Mouse (Mus musculus): ENCODE data around the gene Cd248. TPM values are rescaled to one million over a fixed set of nuclear protein-coding genes. Genes with fewer than 3 reads are reported as not detected.
"Not testable (repeated sequence)": the region's sequence is repeated elsewhere in the genome, so short reads cannot be mapped to it uniquely, and the experiment has no call there.

The Cd248 gene
- polyA plus RNA-seq, 1 experiment from 2014 or later, result 7.7 TPM

DNA sequence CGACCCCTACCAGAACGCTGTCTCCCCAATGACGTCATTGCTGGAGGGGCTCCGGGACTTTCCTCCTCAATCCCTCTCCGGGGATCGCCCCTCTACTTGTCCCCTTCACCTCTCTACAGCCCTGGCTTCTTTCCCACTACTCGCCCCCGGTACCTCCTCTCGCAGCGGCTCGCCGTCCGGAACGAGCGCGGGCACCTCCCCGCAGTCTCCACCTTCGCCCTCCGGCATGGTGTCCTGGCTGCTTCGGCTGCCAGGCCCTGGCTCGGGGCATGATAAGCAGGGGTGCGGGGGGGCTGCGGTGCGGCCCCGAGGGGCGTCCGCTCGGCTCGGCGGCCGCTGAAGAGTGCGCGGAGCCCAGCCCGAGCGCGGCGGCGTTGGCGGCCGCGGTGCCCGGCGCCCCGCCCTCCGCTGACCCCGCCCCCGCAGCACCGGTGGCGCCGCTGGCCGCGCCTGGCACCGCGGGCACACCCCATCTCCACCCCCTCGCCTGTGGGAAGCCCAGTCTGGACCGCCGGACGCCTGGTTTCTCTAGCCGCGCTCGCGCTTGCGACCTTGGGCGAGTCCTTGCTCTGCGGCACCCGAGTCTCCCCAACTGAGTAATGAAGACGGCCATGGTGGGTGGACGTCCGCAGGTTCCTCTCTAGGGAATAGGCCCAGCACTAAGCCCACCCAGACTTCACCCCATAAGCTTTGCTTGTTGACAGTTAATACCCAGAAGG is 17.4 kb downstream of the Cd248 start, which contains the start of gene Tmem151a:
Gene Tmem151a (minus strand): TSS at position 387 of the 719 bp plus-strand sequence.
- Histone ChIP-seq H3K27me3 (replicated peaks) (peaks cover 70% of the 10 kb centered on the region), H3K9ac (no peak within 1 kb of the TSS), H3K4me1 (peaks cover 31% of the 10 kb centered on the region), H3K36me3 (peaks cover 7% of the 10 kb centered on the region; the same call in 1 of the 2 replicates), H3K27ac (no peak within 1 kb of the TSS), H3K9me3 (replicated peaks) (no peaks in the 10 kb centered on the region), H3K4me3 (peak within 1 kb of the TSS; percentile 57), H3K4me2 (peak within 1 kb of the TSS; percentile 81)
- ATAC-seq, result no peak
- 2% methylated on average over 69 of the region's 69 CpGs for WGBS (ENCODE audit: insufficient replicate concordance)

DNA sequence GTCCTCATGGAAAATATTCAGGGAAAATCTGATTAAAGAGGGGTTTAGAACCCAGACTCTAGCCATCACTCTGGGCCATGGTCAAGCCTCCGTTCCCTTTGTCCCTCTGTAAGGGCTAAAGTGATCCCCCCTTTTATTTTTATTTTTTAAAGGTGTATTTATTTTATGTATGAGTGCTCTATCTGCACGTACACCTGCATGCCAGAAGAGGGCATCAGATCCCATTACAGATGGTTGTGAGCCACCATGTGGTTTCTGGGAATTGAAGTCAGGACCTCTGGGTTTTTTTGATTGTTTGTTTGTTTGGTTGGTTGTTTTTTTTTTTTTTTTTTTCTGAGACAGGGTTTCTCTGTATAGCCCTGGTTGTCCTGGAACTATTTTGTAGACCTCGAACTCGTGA is 18.7 kb downstream of the Cd248 start:
- H3K9me3 ChIP-seq (replicated peaks); ATAC-seq; H3K27ac ChIP-seq; H3K9ac ChIP-seq; H3K4me2 ChIP-seq; H3K4me3 ChIP-seq: not testable (repeated sequence)
- H3K36me3 ChIP-seq, result peaks cover 18% of the 10 kb centered on the region
- 47% methylated on average over 4 of the region's 4 CpGs for WGBS (ENCODE audit: insufficient replicate concordance)
- peaks cover 58% of the 10 kb centered on the region for H3K27me3 ChIP-seq (replicated peaks)
- peaks cover 31% of the 10 kb centered on the region for H3K4me1 ChIP-seq

GRCm38 (mm10) chr19:5087884-5088728 is 20.2 kb downstream of the Cd248 start, which contains the start of gene Yif1a:
Yif1a (plus strand) TSS chr19:5088538.
- peak; percentile 90 for ATAC-seq
- H3K9me3 ChIP-seq (replicated peaks), result no peaks in the 10 kb centered on the region
- H3K4me1 ChIP-seq, result peaks cover 31% of the 10 kb centered on the region
- H3K4me3 ChIP-seq, result peak within 1 kb of the TSS; percentile 84
- peaks cover 42% of the 10 kb centered on the region for H3K27me3 ChIP-seq (replicated peaks)
- H3K4me2 ChIP-seq, result peak within 1 kb of the TSS; percentile 84
- peak within 1 kb of the TSS; percentile 87 for H3K27ac ChIP-seq
- peaks cover 34% of the 10 kb centered on the region for H3K36me3 ChIP-seq
- under 1% methylated on average over 58 of the region's 58 CpGs for whole genome bisulfite sequencing (ENCODE audit: insufficient replicate concordance)
- peak within 1 kb of the TSS; percentile 74 for H3K9ac ChIP-seq

DNA sequence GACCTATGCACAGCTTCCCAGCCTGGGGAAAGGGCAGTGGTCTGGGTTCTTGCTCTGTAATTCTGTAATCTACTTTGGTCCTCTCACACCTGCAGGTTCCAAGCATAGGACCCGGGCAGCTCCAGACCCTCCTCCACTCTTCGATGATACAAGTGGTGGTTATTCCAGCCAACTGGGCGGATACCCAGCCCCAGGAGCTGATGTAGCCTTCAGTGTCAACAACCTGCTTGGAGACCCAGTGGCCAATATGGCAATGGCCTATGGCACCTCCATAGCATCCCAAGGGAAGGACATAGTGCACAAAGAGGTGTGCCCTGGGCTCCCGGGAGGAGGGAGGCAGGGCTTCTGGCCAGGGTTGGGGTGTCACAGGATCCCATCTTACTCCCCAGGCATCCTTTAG is 21.4 kb downstream of the Cd248 start:
- Histone ChIP-seq H3K27me3 (replicated peaks) (peaks cover 30% of the 10 kb centered on the region), H3K4me1 (peaks cover 37% of the 10 kb centered on the region), H3K4me2 (peak overlapping the region; percentile 84), H3K36me3 (peaks cover 35% of the 10 kb centered on the region), H3K4me3 (peak overlapping the region; percentile 84), H3K9me3 (replicated peaks) (no peaks in the 10 kb centered on the region), H3K27ac (no peak overlapping the region), H3K9ac (peak overlapping the region; percentile 74; the same call in 1 of the 2 replicates)
- WGBS (ENCODE audit: insufficient replicate concordance), result 80% methylated on average over 4 of the region's 4 CpGs
- ATAC-seq, result no peak

- no peak for ATAC-seq
- Histone ChIP-seq H3K4me3 (no peak overlapping the region), H3K27ac (no peak overlapping the region), H3K9me3 (replicated peaks) (no peaks in the 10 kb centered on the region), H3K4me1 (peaks cover 43% of the 10 kb centered on the region), H3K27me3 (replicated peaks) (peaks cover 31% of the 10 kb centered on the region), H3K9ac (no peak overlapping the region), H3K4me2 (no peak overlapping the region), H3K36me3 (peaks cover 35% of the 10 kb centered on the region)
- 89% methylated on average over 10 of the region's 10 CpGs for WGBS (ENCODE audit: insufficient replicate concordance)
Measured at GRCm38 (mm10) chr19:5092083-5092482, 24.2 kb downstream of the Cd248 start.

DNA sequence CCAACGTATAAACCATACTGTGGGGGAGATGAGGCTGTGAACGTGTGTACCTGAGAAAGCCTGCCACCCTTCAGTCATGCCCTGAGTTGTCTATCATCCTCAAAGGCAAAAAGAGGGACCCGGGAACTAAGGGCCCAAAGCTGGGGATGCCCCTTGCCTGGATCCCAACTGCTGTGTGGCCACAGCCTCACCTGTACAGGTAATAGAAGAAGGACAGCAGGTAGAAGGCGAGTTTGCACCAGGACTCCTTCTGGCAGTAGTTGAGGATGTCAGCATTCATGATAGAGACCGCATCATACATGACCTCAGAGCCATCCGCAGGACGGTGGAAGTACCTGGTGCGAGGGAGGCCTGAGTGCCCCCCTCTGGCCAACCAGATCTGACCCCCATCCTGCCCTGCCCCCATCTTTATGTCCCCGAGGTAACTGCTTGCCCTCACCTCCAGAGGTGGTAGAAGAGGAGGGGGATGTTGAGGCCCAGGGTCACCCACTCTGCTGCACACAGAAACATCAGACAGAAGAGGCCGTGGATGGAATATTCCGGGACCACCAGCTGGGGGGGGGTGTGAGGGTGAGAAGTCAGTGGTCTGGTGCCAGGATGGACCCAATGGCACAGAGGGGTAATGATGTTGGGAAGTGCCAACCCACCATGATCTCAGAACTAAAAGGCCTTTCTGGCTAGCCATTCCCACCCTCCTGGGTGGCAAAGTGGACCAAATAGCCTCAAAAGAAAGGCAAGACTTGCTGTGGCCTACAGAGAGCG is 25.8 kb downstream of the Cd248 start:
- Histone ChIP-seq H3K9ac (no peak overlapping the region), H3K36me3 (peaks cover 35% of the 10 kb centered on the region), H3K9me3 (replicated peaks) (no peaks in the 10 kb centered on the region), H3K27ac (no peak overlapping the region), H3K4me2 (peak overlapping the region; percentile 16; the same call in 1 of the 2 replicates), H3K4me1 (peaks cover 50% of the 10 kb centered on the region), H3K4me3 (no peak overlapping the region), H3K27me3 (replicated peaks) (peaks cover 38% of the 10 kb centered on the region)
- WGBS (ENCODE audit: insufficient replicate concordance), result 65% methylated on average over 12 of the region's 12 CpGs
- ATAC-seq, result no peak

GRCm38 (mm10) chr19:5094243-5094632 is 26.4 kb downstream of the Cd248 start:
- Histone ChIP-seq H3K4me2 (peak overlapping the region; percentile 16; the same call in 1 of the 2 replicates), H3K4me3 (no peak overlapping the region), H3K36me3 (peaks cover 36% of the 10 kb centered on the region), H3K9me3 (replicated peaks) (no peaks in the 10 kb centered on the region), H3K4me1 (peaks cover 47% of the 10 kb centered on the region), H3K27me3 (replicated peaks) (peaks cover 38% of the 10 kb centered on the region), H3K27ac (no peak overlapping the region), H3K9ac (no peak overlapping the region)
- WGBS (ENCODE audit: insufficient replicate concordance), result 3% methylated on average over 21 of the region's 21 CpGs
- ATAC-seq, result peak; percentile 64

- H3K9ac ChIP-seq, result no peak overlapping the region
- no peak overlapping the region for H3K4me2 ChIP-seq
- H3K4me1 ChIP-seq, result peaks cover 44% of the 10 kb centered on the region
- H3K4me3 ChIP-seq, result no peak overlapping the region
- H3K27ac ChIP-seq, result no peak overlapping the region
- peaks cover 38% of the 10 kb centered on the region for H3K27me3 ChIP-seq (replicated peaks)
- H3K9me3 ChIP-seq (replicated peaks), result no peaks in the 10 kb centered on the region
- 51% methylated on average over 11 of the region's 11 CpGs for WGBS (ENCODE audit: insufficient replicate concordance)
- no peak for ATAC-seq
- H3K36me3 ChIP-seq, result peaks cover 38% of the 10 kb centered on the region
Measured at GRCm38 (mm10) chr19:5094746-5095417, 27.0 kb downstream of the Cd248 start.

- Histone ChIP-seq H3K4me3 (no peak overlapping the region), H3K4me2 (0 out of 2 replicates have a peak overlapping the region, but pooled peaks have one; percentile 10), H3K4me1 (peaks cover 44% of the 10 kb centered on the region), H3K27ac (no peak overlapping the region), H3K9me3 (replicated peaks) (no peaks in the 10 kb centered on the region), H3K36me3 (peaks cover 41% of the 10 kb centered on the region), H3K9ac (no peak overlapping the region), H3K27me3 (replicated peaks) (peaks cover 38% of the 10 kb centered on the region)
- 15% methylated on average over 9 of the region's 9 CpGs for WGBS (ENCODE audit: insufficient replicate concordance)
- ATAC-seq, result no peak
Measured at GRCm38 (mm10) chr19:5095887-5096474, 28.1 kb downstream of the Cd248 start.

- Histone ChIP-seq H3K36me3 (peaks cover 41% of the 10 kb centered on the region), H3K27ac (no peak overlapping the region), H3K4me1 (peaks cover 44% of the 10 kb centered on the region), H3K4me3 (peak overlapping the region; percentile 54), H3K9me3 (replicated peaks) (no peaks in the 10 kb centered on the region), H3K27me3 (replicated peaks) (peaks cover 38% of the 10 kb centered on the region), H3K9ac (peak overlapping the region; percentile 71), H3K4me2 (peak overlapping the region; percentile 92)
- 6% methylated on average over 29 of the region's 31 CpGs for WGBS (ENCODE audit: insufficient replicate concordance)
- no peak for ATAC-seq
Measured at GRCm38 (mm10) chr19:5097521-5098362, 29.9 kb downstream of the Cd248 start.
